Mouse (Mus musculus) heart, adult 2 months (tissue): ENCODE measurements around the gene Rreb1.

Experiments
- CTCF ChIP-seq: fragments of 200-600 bp; IDR thresholded peaks from 2 replicates; pipeline ENCODE4 v1.8.1; 2022; ENCODE audit warnings: antibody characterized with exemption, mild to moderate bottlenecking, moderate library complexity
- EP300 ChIP-seq: fragments of 200-500 bp; IDR thresholded peaks from 2 replicates; pipeline ENCODE4 v1.6.1; 2011; ENCODE audit warnings: low read depth, low read length, control low read depth; ENCODE audit not compliant: insufficient read depth
- POLR2A ChIP-seq: fragments of 200-500 bp; IDR thresholded peaks from 2 replicates; pipeline ENCODE4 v1.6.1; 2011; ENCODE audit warnings: mild to moderate bottlenecking, low read depth, low read length, control low read depth; ENCODE audit not compliant: insufficient read depth

GRCm38 (mm10) chr13:37934075-37934474 is 155.9 kb downstream of the Rreb1 start:
- TF ChIP-seq POLR2A = no peak
- peak; percentile 31 for TF ChIP-seq CTCF
- TF ChIP-seq EP300 = peak; percentile 85
